Mouse (Mus musculus) CH12.LX (cell line): ENCODE measurements around the gene Hoxb5.

Experiments used
- CTCF ChIP-seq, 2 experiments: IDR thresholded peaks in 1 of 2; conservative IDR thresholded peaks in 1 of 2; 2 replicates each; pipeline ENCODE4 v1.5.1; 2011 to 2012; ENCODE audit warnings: low read depth in 2 of 2, low read length in 2 of 2, improper control_type of control experiment in 1 of 2, inconsistent platforms in 1 of 2, mild to moderate bottlenecking in 1 of 2, moderate library complexity in 1 of 2
- EP300 ChIP-seq: IDR thresholded peaks from 2 replicates; pipeline ENCODE4 v1.6.1; 2011; ENCODE audit warnings: low read length, improper control_type of control experiment
- MYC ChIP-seq: IDR thresholded peaks from 2 replicates; pipeline ENCODE4 v1.6.1; 2011; ENCODE audit warnings: low read depth, mild to moderate bottlenecking, improper control_type of control experiment, low read length
- POLR2A ChIP-seq: IDR thresholded peaks from 2 replicates; pipeline ENCODE4 v1.6.1; 2011; ENCODE audit warnings: low read depth, mild to moderate bottlenecking, improper control_type of control experiment, low read length
- RCOR1 ChIP-seq: conservative IDR thresholded peaks from 2 replicates; pipeline ENCODE4 v1.6.1; 2012; ENCODE audit warnings: low read depth, mild to moderate bottlenecking, inconsistent platforms, low read length, improper control_type of control experiment
- USF2 ChIP-seq: conservative IDR thresholded peaks from 2 replicates; pipeline ENCODE4 v1.6.1; 2011; ENCODE audit warnings: low read depth, low read length, improper control_type of control experiment
- ZC3H11A ChIP-seq: IDR thresholded peaks from 2 replicates; pipeline ENCODE4 v1.6.1; 2012; ENCODE audit warnings: low read depth, mild to moderate bottlenecking, inconsistent platforms, low read length, improper control_type of control experiment

- TF ChIP-seq USF2 (no peak), CTCF (conservative IDR thresholded peaks at IDR 0.05 in 1 of 2, IDR thresholded peaks at IDR 0.05 in 1 of 2; ENCODE audit: low read depth in 2 of 2, low read length in 2 of 2) (no peak), EP300 (no peak), RCOR1 (no peak), MYC (no peak), POLR2A (no peak), ZC3H11A (no peak)
Observed at GRCm38 (mm10) chr11:96332105-96332504, 29.0 kb downstream of the Hoxb5 start.
